Mouse (Mus musculus): ENCODE results near the gene Cd36.

Cd36 gene

DNA sequence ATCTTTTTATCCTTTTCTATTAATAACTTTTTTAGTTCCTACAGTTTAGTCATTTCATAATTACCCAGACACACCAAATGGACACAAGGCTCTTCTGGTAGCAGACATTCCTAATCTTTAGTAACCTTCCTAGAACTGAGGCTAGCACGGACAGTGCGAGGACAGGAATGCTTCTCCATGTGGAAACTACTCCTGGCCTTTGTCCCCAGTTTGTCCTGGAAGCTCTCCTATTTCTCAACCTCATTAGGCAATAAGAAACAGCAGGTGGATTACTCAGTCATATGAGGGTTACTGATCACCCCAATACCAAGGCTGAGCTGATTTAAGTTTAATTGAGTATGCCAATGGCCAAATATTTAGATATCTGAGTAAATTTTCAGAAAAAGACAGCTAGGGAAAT lies 25.5 kb downstream of the Cd36 start:
- in situ Hi-C loops (cut with MboI; ENCODE audit: low sequenced_read_pairs) = no loop called here

DNA sequence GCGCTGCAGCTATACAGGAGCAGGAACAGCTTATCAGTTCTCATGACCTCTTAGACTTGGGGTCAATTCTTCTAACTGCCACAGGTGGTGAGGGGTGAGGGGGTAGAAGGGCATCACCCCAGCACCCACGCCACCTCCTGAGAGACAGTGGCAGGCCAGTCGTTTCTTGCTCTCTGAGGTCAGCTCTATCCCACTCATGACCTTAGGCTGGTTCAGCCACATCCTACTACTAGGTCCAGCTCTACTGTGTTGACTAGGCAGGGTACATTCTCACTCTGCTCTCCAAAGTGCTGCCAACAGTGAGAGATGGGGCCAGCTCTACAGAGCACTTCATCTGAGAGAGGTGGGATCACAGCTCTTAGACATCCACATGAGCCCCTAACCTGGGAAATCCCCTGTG lies 30.2 kb downstream of the Cd36 start:
- in situ Hi-C loops (cut with MboI; ENCODE audit: low sequenced_read_pairs) = no loop called here

DNA sequence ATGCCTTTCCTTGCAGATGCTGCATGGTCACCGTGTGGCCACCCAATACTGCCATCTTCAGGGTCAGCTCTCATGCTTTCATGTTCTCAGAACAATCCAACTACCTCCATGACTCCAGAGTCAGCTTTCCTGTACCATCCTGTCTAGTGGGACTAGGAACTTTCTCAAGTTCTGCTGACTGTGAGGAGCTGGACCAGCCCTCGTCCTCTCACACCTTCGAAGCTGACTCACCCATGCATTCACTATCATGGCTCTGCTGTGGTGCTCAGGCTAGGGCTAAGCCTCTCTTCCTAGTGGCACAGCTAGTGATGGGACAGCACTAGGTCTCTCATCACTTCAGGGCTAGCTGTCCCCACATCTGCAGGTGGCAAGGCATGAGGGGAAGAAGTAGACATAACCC lies 30.7 kb downstream of the Cd36 start:
- in situ Hi-C loops (cut with MboI; ENCODE audit: low sequenced_read_pairs) = no loop called here

DNA sequence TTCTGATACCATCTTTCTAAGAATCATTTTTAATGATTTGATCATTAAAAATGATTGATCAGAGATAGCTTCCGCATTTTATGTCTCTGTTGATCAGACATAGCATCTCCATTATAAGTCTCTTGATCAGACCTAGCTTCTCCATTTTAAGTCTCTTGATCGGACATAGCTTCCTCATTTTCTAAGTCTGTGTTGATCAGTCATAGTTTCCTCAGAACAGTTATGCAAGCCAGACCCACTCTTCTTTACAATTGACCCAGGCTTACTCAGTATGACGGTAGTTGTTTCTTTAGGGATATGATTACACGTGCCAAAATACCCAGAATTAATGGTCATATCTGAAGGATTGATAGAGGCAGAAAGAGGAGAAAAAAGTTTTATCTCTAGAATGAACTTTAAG lies 31.3 kb downstream of the Cd36 start:
- in situ Hi-C loops (cut with MboI; ENCODE audit: low sequenced_read_pairs) = no loop called here

DNA sequence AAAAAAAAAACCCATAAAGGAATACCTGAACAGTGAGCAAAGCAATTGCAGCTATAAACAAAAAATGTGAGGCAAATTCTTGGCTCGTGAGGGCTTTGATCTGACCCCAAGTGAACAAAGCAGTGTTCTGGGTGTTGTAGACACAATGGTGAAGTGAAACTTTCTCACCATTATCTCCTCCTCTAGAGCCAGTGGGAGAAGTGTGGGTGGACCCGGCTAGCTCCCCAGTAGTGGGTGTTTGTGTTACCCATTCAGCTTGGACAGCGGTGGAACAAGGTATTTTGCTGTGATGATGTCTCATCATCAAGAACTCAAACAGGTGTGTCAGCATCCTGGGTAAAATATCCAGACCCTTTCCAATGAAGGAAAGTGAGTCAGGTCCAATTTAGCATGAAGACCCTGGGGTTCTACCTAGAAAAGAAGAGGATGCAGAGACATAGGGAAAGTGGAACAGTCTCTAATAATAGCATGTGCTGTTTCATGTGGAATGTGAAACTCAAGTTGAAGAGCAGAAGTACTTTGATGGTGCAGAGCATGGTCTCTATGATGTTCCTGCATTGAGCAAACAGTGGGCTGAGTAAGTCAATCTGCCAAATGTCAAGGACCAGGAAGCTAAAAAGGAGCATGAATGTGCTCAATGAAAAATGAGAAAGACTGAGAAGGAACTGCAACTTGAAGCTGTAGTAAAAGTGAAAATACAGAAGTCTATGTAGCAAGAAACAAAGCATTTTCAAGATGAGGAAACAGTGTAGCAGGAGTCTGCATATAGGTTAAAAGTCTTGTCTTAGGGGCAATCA lies 34.3 kb downstream of the Cd36 start:
- in situ Hi-C loops (cut with MboI; ENCODE audit: low sequenced_read_pairs) = no loop called here

DNA sequence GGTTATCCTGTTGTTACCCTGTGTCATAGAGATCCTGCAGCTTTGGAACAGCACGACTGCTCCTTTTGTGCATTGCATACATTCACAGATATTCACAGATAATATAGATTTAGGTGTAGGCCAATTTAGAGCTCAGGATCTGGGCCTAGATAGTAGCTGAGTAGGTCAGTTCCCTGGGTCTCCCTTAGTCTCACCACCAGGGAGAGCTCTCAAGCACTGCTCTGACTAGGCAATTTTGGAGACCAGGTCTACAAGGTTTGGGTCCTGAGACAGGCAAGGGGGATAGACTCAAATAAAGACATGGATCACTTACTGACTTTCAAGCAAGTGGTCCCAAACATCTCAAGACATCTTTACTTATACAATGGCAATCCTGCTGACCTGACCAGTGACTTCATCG lies 38.0 kb downstream of the Cd36 start:
- in situ Hi-C loops (cut with MboI; ENCODE audit: low sequenced_read_pairs) = no loop called here

DNA sequence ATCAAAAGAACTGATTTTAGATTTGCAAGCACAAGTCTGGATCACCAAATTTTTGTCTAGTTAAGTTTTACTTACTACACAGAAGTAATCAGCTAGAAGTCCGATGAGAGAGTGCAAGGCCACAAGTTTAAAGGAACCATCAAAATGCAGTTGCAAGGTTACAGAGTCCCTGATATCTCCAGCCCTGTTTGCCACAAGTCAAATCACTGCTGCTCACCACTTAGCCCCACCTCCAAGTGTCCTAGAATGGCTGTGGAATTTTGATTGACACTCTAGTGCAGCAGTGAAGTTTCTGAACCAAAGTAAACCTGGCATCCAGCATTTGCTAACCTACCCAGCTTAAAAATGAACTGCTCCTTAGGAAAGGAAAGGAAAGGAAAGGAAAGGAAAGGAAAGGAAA lies 39.0 kb downstream of the Cd36 start:
- in situ Hi-C loops (cut with MboI; ENCODE audit: low sequenced_read_pairs) = no loop called here

DNA sequence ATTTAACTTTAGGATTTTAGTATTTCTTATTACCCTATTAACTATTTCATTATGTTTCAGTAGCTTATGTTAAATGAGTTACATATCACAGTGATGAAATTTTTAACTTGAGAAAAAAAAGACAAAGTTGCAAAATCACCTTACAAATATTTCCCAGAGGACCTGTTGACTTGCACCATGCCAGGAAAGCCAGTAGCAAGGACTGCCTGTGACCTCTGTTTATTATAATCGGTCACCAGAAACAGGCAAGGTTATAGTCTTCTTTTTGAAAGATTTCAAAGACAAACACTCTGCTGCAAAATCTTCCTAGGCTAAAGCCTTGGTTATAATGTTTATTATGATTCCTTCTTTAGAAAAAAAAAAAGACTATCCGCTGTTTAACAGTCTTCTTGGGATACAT lies 39.9 kb downstream of the Cd36 start:
- in situ Hi-C loops (cut with MboI; ENCODE audit: low sequenced_read_pairs) = no loop called here

DNA sequence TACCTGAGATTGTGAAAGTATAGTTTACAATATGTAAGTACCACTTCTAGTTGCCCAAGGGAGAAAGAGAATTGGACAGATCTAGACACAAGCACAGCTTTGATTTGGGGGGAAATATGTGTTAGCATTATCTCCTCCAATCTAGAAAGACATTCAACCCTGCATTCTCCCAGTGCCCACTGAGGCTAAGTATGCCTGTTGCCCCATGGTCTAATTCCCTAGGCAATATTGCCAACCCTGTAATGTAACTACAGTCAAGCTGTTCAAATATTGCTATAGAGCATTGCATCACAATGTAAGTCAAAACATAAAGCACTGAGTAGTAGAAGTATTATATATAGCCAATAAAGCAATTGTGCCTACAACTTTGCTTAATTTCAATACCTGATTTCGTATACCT lies 40.3 kb downstream of the Cd36 start:
- in situ Hi-C loops (cut with MboI; ENCODE audit: low sequenced_read_pairs) = no loop called here

DNA sequence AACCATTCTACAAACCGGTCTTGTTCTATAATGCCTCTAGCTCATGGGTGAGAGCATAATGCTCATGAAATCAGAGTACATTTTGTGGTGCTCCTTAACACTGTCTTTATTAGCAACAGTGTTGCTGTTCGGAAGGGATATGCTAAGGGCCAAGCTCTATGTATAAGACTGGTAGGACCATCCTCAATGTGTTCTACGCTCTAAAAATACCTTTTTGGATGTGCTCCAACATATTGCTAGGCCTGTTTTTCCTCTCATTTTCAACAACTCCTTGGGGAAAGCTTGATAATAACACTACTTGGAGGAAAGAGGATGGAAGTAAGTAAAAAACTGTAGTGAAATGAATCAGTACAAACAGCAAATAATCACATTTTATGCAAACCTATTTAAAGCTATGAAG lies 44.7 kb downstream of the Cd36 start:
- in situ Hi-C loops (cut with MboI; ENCODE audit: low sequenced_read_pairs) = no loop called here

DNA sequence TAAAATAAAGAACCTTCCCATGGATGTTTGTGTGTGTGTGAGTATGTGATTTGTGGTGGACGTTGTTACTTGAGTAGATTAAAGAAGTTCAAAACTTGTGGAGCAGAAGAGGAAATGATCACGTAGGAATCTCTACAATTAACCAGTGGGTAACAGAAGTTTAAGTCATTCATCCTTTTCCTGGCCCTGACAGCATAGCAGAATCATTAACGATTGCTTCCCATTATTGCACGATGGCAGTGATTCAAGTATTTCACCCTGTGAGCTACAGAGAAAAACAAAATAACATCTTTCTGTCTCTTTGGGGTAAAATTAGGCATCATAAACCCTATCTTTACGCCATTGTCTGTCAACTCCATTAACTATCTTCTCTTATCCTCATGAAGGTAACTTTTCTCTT lies 45.3 kb downstream of the Cd36 start:
- in situ Hi-C loops (cut with MboI; ENCODE audit: low sequenced_read_pairs) = no loop called here

DNA sequence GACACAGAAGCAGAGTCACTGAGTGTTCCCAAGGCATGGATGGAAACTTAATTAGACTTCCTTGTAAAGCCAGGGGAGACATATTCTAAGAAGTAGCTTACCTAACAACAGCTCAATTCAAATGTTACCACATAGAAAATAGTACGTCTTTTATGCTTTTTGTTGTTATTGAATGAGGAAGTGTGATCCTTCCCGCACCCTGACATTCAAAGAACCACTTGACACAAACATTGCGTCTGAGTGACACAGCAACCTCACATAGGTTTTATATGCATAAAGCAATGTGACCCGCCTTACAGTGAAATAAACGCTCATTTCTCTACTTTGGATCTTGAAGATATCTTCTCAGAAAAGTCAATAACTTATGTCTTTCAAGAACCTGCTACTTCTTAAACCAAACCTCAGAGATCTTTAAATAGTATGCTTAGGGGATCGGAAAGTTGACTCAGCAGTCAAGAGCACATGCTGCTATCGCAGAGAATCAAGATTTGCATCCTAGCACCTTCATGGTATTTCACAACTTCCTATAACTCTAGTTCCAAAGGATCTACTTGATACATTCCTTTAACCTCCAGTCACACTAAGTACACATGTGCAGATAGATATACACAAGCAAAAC lies 46.4 kb downstream of the Cd36 start:
- in situ Hi-C loops (cut with MboI; ENCODE audit: low sequenced_read_pairs) = no loop called here

DNA sequence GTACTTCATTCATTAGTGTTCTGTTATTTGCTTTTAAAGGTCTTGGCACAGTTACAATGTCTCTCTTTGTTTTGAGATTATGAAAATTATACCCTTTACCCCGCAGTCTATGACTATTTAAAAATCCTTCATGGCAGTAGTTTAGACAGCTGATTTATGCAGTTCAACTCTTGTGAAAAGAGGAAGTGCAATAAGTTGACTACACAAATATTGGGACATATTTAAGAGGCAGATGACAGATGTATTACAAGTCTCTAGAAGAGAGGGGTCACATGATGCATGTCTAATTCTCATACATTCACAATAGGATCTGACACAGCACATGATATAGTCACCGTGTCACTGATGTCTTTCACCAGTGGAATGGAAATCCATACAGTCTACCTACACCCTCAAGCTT lies 49.1 kb downstream of the Cd36 start:
- in situ Hi-C loops (cut with MboI; ENCODE audit: low sequenced_read_pairs) = loop anchor here (10.0 kb wide), 1 partner anchor 155 kb away; no protein-coding TSS in a partner anchor

DNA sequence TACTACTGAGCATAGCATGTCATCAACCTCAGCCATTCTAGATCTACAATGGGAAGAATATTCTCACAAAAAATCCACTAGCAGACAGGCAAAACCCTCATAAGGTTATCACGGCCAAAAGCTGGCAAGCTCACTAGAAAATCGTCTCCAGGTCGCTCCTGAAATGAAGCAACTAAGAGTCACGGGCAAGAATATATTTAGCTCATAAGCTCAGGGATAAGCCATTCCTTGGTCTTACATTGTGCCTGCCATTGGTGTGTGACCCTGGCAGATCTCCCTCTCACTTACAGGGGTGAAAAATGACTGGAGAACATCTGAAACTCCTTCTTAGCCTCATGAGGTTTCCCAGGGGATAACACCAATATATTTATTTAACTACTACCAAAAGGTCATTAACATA lies 52.2 kb downstream of the Cd36 start:
- in situ Hi-C loops (cut with MboI; ENCODE audit: low sequenced_read_pairs) = loop anchor here (10.0 kb wide), 1 partner anchor 158 kb away; no protein-coding TSS in a partner anchor

DNA sequence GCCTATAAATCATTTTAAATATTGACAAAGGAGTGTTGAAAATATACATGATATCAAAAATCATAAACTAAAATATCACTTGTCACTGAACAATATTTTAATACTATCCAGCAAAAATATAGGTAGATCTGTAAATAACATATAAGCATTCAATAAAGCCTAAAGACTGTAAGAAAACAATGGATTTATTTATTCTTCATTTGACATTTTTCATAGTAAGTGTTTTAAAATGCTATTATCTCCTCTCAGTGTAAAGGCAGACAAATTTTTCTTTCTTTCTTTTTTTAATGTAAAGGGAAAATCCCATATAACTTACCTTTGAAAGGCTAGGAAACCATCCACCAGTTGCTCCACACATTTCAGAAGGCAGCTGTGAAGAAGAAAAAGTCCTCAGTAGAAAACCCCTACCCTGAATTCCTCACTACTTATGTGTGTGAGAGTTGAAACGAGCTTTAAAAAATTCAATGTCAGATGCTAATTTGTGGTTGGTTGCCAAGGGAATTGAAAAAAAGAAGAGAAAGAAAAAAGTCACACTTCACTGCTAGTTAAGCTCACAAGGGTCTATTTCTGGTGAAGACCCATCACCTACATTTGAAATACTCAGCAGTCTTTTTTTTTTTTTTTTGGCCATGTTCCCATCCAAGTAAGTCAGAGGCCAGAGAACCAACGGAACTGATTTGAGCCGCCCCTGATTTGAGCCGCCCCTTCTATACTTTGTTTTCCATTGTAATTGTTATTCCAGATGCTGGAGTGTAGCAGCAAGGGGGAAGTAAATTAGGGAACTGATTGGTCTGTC lies 53.1 kb downstream of the Cd36 start:
- in situ Hi-C loops (cut with MboI; ENCODE audit: low sequenced_read_pairs) = loop anchor here (10.0 kb wide), 1 partner anchor 159 kb away; no protein-coding TSS in a partner anchor

DNA sequence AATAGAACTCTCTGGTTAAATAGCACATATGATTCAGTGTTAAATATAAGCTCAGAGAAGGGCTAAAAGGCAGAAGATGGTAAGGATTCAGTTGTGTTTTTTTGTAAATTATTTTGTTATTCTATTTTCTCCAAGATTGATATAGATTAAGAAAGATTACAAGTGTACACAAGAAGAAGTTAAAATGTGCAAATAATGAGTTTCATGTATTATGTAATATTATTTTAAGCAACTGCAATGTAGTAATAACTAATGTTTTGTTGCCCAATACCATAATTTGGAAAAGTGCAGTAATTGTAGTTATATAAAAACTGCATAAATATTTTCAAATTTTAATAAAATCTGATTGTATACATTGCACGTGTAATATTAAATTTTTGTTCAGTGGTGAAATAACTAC lies 54.8 kb downstream of the Cd36 start:
- in situ Hi-C loops (cut with MboI; ENCODE audit: low sequenced_read_pairs) = loop anchor here (10.0 kb wide), 1 partner anchor 161 kb away; no protein-coding TSS in a partner anchor

DNA sequence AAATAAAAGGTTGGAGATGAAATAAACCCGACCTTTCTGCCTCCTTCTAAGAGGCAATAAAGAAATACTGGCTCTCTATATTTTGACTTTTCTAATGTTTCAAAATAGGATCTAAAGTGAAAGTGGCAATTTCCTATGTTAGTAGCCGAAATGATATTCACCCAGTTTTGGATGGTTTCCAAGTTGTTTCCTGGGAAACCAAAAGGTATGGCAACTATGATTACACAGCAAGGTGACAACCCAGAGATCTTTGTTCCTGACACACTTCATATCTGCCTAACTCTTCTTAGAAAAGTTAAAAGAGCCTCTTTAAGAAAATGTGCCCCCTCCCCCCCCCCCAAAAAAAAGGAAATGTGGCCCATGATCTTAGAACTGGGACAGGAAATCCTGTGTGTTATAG lies 58.1 kb downstream of the Cd36 start:
- in situ Hi-C loops (cut with MboI; ENCODE audit: low sequenced_read_pairs) = loop anchor here (10.0 kb wide), 1 partner anchor 164 kb away; no protein-coding TSS in a partner anchor

DNA sequence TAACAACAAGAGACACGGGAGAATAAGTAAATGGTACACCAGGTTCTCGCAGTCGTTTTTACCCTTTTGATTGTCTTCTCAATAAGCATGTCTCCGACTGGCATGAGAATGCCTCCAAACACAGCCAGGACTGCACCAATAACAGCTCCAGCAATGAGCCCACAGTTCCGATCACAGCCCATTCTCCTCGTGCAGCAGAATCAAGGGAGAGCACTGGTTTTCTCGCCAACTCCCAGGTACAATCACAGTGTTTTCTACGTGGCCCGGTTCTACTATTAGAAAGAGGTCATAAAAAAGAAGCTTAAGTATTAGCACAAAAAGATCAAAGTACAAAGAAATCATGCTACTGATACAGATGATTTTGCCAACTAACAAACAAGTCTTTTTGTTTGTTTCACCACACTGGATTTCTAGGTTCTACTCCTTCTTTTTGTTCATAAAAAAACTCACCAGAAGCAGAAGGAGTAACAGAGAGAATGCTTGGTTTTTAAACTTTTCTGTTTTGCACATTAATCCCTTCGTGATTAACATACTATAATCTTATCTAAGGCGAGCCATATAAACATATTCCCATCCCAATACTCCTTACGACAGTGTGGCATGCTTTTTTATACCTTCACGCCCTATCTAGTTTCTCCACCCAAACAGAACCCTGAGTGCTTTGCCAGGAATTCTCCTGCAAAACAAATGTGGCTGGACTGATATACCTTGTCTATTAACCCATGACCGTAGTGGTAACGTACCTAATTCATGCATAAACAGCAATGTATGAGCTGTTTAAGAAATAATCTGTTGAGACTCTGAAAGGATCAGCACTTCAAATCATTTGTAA lies 59.7 kb downstream of the Cd36 start:
- in situ Hi-C loops (cut with MboI; ENCODE audit: low sequenced_read_pairs) = no loop called here

DNA sequence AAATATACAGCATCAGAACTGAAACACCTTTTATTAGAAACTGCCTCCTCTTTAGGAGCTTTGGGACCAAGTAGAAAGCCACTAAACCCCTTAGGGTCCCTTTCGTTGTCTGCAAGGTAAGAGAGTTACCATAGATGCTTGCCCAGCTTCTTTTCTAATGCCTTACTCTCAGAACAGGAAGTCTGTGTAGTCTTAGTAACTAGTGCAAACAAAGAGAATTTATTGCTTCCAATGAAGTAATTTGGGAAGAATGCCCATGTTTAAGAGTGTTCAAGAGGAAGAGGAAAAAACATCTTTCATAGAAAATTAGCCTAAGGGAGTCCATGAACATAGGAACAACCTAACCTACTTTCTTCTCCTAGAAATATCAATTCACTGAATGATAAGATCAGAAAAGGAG lies 67.2 kb downstream of the Cd36 start:
- in situ Hi-C loops (cut with MboI; ENCODE audit: low sequenced_read_pairs) = no loop called here

DNA sequence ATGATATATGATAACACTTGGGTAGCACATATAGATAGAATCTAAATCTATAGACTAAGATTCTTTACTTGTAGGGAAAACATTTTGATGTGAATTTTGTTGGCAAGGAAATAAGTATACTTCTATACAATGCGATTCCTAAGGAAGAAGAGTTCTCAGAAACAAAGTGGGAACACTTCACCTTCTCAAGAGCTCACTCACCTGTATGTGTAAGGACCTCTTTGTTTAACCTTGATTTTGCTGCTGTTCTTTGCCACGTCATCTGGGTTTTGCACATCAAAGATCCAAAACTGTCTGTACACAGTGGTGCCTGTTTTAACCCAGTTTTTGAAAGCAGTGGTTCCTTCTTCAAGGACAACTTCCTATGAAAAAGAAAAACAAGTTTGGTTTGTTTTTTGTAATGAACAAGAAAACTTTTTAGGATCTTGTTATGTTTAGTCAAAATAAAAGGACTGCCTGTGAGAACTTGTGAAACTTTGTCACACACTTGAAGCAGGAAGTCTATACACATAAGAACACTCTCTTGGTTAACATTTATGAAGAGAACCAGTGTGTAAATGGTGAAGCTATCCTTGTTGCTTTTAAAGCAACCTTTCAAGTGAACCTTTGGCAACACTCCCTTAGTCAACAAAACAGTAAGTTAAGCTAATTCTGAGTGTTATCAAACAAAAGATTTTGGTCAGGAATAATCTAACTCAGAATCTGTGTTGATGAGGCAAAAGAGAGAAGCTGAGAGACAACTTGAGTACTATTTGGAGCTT lies 68.2 kb downstream of the Cd36 start:
- in situ Hi-C loops (cut with MboI; ENCODE audit: low sequenced_read_pairs) = no loop called here

Data from CH12F3 (cell line).